Mouse (Mus musculus) forebrain, embryonic 16.5 days (tissue): ENCODE data around the gene C130050O18Rik. TPM values are rescaled to one million over a fixed set of nuclear protein-coding genes. Genes with fewer than 3 reads are reported as not detected.
A peak's percentile ranks its signal among the peaks of the same experiment; 100 is the strongest.

Experiments used
- ATAC-seq: fragments of 200-750 bp; cut with Nextera tagmentation; 2 replicates; pipeline ENCODE4 v1.8.0; 2017; ENCODE audit warnings: mild to moderate bottlenecking, moderate library complexity
- H3K27ac ChIP-seq: fragments of 300-500 bp; sonication (generic); 2 replicates; pipeline ENCODE4 v1.5.1; 2014; ENCODE audit warnings: low read length, control low read depth
- H3K27me3 ChIP-seq: fragments of 300-500 bp; sonication (generic); replicated peaks from 2 replicates; pipeline ENCODE4 v1.6.1; 2014; ENCODE audit warnings: low read length; ENCODE audit not compliant: control insufficient read depth, insufficient read depth
- H3K36me3 ChIP-seq: fragments of 300-500 bp; sonication (generic); 2 replicates; pipeline ENCODE4 v1.6.1; 2014; ENCODE audit not compliant: control insufficient read depth, insufficient read depth
- H3K4me1 ChIP-seq: fragments of 300-500 bp; sonication (generic); replicated peaks from 2 replicates; pipeline ENCODE4 v1.6.1; 2014; ENCODE audit warnings: low read length; ENCODE audit not compliant: control insufficient read depth, insufficient read depth
- H3K4me2 ChIP-seq: fragments of 300-500 bp; sonication (generic); 2 replicates; pipeline ENCODE4 v1.6.1; 2014; ENCODE audit warnings: mild to moderate bottlenecking, low read length, control low read depth
- H3K4me3 ChIP-seq: fragments of 300-500 bp; sonication (generic); replicated peaks from 2 replicates; pipeline ENCODE4 v1.5.1; 2014; ENCODE audit warnings: mild to moderate bottlenecking, low read length, control low read depth
- H3K9ac ChIP-seq: fragments of 300-500 bp; sonication (generic); replicated peaks from 2 replicates; pipeline ENCODE4 v1.6.1; 2014; ENCODE audit warnings: low read depth, low read length, control low read depth
- H3K9me3 ChIP-seq: fragments of 300-500 bp; sonication (generic); 2 replicates; pipeline ENCODE4 v1.6.1; 2016; ENCODE audit warnings: low read length; ENCODE audit not compliant: control insufficient read depth
- WGBS: fragments of 180-500 bp; shearing (Covaris S2); extraction: QIAGEN DNeasy Blood & Tissue Kit; methylation state at CpG from one replicate; pipeline ENCODE4 v1.1.7; 2014; 5-methylcytosine and 5-hydroxymethylcytosine counted together
- polyA plus RNA-seq: library from polyadenylated mRNA; unstranded; fragments of >200 nt; fragmentation: Nextera tagmentation; extraction: Ambion mirVana; gene quantifications from 2 replicates; pipeline ENCODE4 v1.2.1, GENCODE M21; 2015

Gene C130050O18Rik
- polyA plus RNA-seq, 1 experiment from 2014 or later = 0.37 TPM

DNA sequence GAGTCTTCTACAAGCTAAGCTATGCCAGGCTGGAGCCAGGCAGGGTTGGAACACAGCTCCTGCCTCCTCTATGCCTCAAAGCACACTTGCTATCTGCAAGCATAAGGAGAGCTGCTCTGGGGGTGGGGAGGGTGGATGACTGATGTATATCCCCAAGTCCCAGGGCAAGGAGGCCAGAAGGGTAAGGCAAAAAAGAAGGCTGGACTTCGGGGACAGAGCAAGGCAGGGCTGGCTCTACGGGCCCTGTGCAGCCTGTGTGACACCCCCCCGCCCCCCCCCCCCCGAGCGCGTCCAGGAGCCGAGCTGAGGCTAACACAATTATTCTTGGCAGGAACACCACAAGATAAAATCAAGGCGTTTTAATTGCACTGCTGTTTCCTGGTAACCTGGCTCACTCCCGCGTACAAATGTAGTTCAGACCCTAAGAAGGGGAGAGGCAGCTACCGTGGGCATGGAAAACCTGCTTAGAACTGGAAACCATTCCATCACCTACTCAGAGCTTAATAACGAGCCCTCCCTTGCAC, 24.8 kb downstream of the C130050O18Rik start:
- H3K27me3 ChIP-seq = no peaks in the 10 kb centered on the region
- no peak overlapping the region for H3K4me3 ChIP-seq
- peak; percentile 23 for ATAC-seq
- no peaks in the 10 kb centered on the region for H3K9me3 ChIP-seq
- peak overlapping the region; percentile 17; the same call in 1 of the 2 replicates for H3K27ac ChIP-seq
- H3K9ac ChIP-seq = 0 out of 2 replicates have a peak overlapping the region, but pooled peaks have one; percentile 15
- H3K4me1 ChIP-seq = peaks cover 54% of the 10 kb centered on the region
- no peak overlapping the region for H3K4me2 ChIP-seq
- 23% methylated on average over 11 of the region's 12 CpGs for WGBS
- no peaks in the 10 kb centered on the region for H3K36me3 ChIP-seq

DNA sequence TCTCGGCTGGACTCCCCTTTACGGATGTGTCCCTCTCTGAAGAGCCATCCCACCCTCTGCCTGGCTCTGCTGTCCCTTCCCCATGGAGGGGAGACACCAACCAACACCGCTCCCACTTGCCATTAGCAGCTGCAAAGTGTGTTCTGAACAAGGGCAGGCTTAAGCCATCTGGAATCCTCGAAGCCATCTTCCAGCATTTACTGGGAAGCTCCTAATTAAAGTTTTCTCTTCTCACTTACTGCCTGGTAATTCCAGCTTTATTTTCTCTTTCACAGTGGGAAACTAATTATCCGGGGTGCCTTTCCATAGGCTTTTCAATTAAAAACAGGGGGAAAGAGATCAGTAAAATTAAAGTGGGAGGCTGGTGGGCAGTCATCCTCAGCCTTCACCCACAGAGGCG, 27.3 kb downstream of the C130050O18Rik start:
- H3K9me3 ChIP-seq = no peaks in the 10 kb centered on the region
- 14% methylated on average over 6 of the region's 6 CpGs for WGBS
- H3K36me3 ChIP-seq = no peaks in the 10 kb centered on the region
- no peaks in the 10 kb centered on the region for H3K27me3 ChIP-seq
- H3K4me2 ChIP-seq = no peak overlapping the region
- H3K27ac ChIP-seq = no peak overlapping the region
- H3K4me1 ChIP-seq = peaks cover 66% of the 10 kb centered on the region
- no peak overlapping the region for H3K4me3 ChIP-seq
- ATAC-seq = no peak
- H3K9ac ChIP-seq = no peak overlapping the region

DNA sequence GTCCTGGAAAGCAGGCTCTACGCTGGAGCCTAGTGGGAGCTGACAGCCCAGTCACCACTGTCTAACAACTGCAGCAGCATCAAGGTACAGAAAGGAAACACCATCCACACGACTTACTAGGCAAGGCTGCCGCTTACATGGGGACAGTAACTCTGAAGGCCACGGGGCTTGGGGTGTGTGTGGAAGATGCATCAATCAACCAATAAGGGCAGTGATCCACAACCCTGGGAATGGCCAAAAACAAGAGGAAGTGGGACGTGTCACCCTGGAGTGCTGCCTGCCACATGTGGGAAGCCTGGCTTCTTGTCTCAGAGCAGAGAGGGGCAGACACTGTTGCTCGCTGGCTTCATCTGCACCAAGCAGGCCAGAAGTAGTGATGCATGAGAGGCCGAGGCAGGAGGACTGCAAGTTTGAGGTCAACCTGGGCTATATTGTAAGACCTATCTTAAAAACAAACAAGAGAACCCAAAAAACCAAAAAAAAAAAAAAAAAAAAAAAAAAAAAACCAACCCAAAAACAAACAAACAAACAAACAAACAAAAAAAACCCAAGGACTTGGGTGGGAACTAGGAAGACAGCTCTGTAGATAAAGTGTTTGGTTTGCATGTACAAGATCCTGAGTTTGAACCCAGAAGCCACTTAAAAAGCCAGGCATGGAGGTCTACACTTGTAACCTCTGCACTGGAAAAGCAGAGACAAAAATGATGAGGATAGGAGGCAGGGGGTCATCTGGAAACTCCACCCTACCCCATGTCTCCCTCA, 27.8 kb downstream of the C130050O18Rik start:
- Histone ChIP-seq H3K4me2 (no peak overlapping the region), H3K27me3 (no peaks in the 10 kb centered on the region), H3K36me3 (no peaks in the 10 kb centered on the region), H3K4me3 (no peak overlapping the region), H3K4me1 (peaks cover 64% of the 10 kb centered on the region), H3K9ac (no peak overlapping the region), H3K9me3 (no peaks in the 10 kb centered on the region), H3K27ac (no peak overlapping the region)
- 39% methylated on average over 7 of the region's 7 CpGs for WGBS
- ATAC-seq = no peak

DNA sequence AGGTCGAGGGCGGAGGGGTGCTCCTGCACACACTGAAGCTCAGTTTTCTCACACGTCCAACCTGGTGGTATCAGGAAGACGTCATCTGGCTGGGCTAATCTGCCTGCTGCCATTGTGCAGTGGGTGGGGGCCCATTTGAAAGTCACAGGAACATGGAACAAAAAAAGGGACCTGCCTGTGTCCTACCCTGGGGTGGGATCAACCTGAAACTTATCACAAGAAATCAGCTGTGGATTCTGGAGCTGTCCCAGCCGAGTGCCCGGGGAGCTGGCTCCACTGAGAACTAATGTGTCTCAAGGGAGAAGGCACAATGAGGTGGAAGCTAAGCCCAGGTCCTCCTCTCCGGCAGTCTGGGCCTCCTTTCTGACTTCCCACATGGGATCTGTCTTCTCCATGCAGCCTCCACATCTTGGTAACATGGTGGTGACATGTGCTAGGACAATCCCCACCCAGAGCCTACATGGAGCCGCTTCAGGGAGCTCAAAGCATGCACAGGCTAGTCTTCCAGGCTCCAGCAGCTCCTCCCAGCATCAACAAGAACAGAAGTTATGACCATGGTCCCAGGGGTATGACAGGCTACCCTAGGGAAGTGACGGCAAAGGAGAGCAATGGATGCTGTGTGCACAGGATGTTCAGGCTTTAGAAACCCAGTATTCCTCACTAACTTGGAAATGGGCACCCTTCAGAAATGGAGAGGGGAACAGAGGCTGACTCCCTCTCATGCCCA, 28.9 kb downstream of the C130050O18Rik start:
- WGBS = 73% methylated on average over 9 of the region's 9 CpGs
- Histone ChIP-seq H3K9me3 (no peaks in the 10 kb centered on the region), H3K4me1 (peaks cover 65% of the 10 kb centered on the region), H3K36me3 (no peaks in the 10 kb centered on the region), H3K27me3 (no peaks in the 10 kb centered on the region), H3K27ac (peak overlapping the region; percentile 9; the same call in 1 of the 2 replicates), H3K4me3 (no peak overlapping the region), H3K9ac (no peak overlapping the region), H3K4me2 (no peak overlapping the region)
- no peak for ATAC-seq

DNA sequence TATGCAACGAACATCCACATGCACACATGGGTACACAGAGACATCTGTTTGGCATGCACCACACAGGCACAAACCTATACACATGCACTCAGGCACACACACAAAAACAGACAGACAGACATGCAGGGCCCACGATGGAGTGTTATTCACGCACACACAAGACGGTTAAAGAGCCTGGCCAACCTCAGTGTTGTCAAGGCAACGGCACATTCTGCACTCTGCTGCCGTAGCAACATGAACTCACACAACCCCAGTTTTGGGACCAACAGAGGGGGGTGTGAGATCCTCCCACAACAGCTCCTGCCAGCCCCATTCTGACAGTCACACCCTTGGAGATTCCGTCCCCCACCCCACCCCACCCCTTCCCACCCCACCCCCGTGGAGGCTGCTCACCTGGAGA, 29.9 kb downstream of the C130050O18Rik start:
- Histone ChIP-seq H3K27me3 (no peaks in the 10 kb centered on the region), H3K9ac (no peak overlapping the region), H3K27ac (peak overlapping the region; percentile 9), H3K4me2 (no peak overlapping the region), H3K4me3 (no peak overlapping the region), H3K9me3 (no peaks in the 10 kb centered on the region), H3K4me1 (peaks cover 56% of the 10 kb centered on the region), H3K36me3 (no peaks in the 10 kb centered on the region)
- ATAC-seq = peak; percentile 80
- WGBS = 11% methylated on average over 8 of the region's 8 CpGs

DNA sequence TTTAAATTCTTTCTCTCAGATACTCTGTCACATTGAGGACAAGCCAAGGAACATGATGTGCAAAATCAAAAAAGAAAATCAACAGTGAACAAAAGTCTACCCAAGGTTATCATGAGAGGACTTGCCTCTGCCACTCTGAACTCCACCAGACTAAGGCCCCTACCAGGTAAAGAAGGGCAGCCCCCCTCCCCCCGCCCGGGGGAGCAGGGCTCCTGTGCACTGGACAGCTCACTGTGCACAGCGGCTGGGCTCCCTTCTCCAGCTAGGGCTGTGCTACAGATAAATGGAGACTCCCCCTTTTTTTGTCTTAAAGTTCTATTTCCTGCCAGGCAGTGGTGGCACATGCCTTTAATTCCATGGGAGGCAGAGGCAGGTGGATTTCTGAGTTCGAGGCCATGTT, 32.7 kb downstream of the C130050O18Rik start:
- Histone ChIP-seq H3K27ac (no peak overlapping the region), H3K9ac (no peak overlapping the region), H3K27me3 (no peaks in the 10 kb centered on the region), H3K4me2 (no peak overlapping the region), H3K4me1 (peaks cover 44% of the 10 kb centered on the region), H3K9me3 (no peaks in the 10 kb centered on the region), H3K36me3 (no peaks in the 10 kb centered on the region), H3K4me3 (no peak overlapping the region)
- WGBS = 93% methylated on average over 4 of the region's 4 CpGs
- ATAC-seq = no peak

DNA sequence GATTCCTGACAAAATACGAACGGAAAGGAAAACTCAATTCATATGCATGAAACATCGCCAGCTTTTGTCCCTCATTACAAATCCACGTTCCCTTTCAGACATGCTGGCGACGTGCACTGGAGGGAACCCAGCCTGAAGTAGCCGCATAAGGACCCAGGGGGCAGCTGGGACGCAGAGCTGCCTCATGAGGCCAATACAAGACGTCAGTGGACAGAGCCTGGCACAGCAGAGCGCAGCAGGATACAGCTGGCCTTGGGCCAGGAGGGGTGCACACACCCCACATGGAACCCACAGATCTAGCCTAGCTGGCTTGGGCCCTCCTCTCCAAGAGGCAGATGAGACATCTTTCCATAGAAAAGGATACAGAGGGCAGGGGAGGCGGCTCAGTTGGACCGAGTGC, 33.4 kb downstream of the C130050O18Rik start:
- ATAC-seq = 0 out of 2 replicates have a peak, but pooled peaks have one; percentile 35
- H3K36me3 ChIP-seq = no peaks in the 10 kb centered on the region
- no peak overlapping the region for H3K9ac ChIP-seq
- H3K27me3 ChIP-seq = no peaks in the 10 kb centered on the region
- peaks cover 43% of the 10 kb centered on the region for H3K4me1 ChIP-seq
- no peaks in the 10 kb centered on the region for H3K9me3 ChIP-seq
- H3K27ac ChIP-seq = no peak overlapping the region
- WGBS = 37% methylated on average over 12 of the region's 12 CpGs
- H3K4me2 ChIP-seq = no peak overlapping the region
- no peak overlapping the region for H3K4me3 ChIP-seq

DNA sequence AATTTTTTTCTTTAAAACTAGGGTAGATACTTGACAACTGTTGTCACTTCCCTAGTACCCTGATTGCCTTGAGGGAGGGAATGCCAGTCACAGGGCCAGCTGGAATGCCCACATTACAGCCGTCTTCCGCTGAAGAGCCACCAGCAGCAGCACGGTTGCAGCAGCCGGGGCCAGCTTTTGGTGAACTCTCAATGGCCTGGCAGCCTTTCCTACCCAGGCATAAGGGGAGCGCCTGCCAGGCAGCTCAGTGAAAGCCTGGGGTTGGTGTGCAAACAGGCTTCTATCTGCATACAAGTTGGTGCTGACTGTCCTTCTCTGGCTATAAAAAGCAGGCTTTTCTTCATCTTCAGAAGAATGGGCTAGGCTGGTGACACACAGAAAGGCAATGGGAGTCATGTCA, 35.4 kb downstream of the C130050O18Rik start:
- Histone ChIP-seq H3K4me3 (no peak overlapping the region), H3K4me1 (peaks cover 28% of the 10 kb centered on the region), H3K36me3 (no peaks in the 10 kb centered on the region), H3K27me3 (no peaks in the 10 kb centered on the region), H3K9me3 (no peaks in the 10 kb centered on the region), H3K4me2 (no peak overlapping the region), H3K27ac (no peak overlapping the region), H3K9ac (no peak overlapping the region)
- ATAC-seq = no peak
- WGBS = 60% methylated on average over 5 of the region's 5 CpGs

DNA sequence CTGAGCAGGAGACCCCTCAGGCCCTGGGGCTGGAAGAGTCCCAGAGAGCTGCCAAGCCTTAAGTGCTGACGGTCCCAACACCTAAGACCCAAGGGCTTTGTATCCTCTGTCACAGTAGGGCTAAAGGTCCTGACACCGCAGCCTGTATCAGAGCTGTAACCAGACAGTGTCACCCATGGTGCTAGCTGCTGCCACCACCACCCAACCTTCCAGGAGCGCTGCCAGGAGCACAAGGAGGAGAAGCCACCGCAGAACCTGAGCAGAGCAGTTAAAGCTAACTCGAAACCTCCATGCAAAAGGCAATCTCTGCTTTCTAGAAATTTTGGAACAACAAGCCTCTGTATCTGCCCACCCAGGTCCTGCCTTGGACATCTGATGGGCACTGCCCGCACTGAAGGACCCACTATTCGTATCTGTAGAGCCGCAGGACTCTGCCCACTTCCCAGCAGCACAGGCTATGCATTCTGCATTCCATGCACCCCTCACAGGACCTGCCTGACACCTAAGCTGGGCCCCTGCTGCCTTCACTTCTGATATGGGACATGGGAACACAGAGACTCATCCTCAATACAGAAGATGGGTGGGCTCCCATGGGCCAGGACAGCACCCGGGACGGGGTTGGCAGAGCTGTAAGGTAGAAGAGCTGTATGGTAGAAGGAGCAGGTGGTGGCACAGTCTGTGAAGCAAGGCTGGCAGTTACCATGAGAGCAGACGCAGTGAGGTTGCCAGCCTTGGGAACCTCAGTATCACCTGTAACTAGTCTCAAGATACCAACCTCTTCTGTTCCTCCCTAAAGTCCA, 36.0 kb downstream of the C130050O18Rik start:
- Histone ChIP-seq H3K4me1 (peaks cover 21% of the 10 kb centered on the region), H3K9ac (no peak overlapping the region), H3K36me3 (no peaks in the 10 kb centered on the region), H3K4me2 (no peak overlapping the region), H3K9me3 (no peaks in the 10 kb centered on the region), H3K4me3 (no peak overlapping the region), H3K27me3 (no peaks in the 10 kb centered on the region), H3K27ac (no peak overlapping the region)
- ATAC-seq = no peak
- 88% methylated on average over 11 of the region's 11 CpGs for WGBS
